Mouse (Mus musculus) thymus, adult 2 months (tissue): ENCODE measurements around the gene Tarbp2. TPM values are rescaled to one million over a fixed set of nuclear protein-coding genes. Genes with fewer than 3 reads are reported as not detected.

ENCODE experiments used
- DNase-seq: peaks from one replicate; pipeline ENCODE4 v3.0.0; 2021
- H3K27ac ChIP-seq: fragments of 200-500 bp; 2 replicates; pipeline ENCODE4 v1.5.1; 2012; ENCODE audit warnings: low read length, control low read depth; ENCODE audit not compliant: control insufficient read depth, insufficient read depth
- H3K27me3 ChIP-seq: fragments of 200-500 bp; 2 replicates; pipeline ENCODE4 v1.6.1; 2012; ENCODE audit warnings: mild to moderate bottlenecking, low read length, moderate library complexity, mixed read lengths; ENCODE audit not compliant: control insufficient read depth, insufficient read depth
- H3K36me3 ChIP-seq: fragments of 200-500 bp; 2 replicates; pipeline ENCODE4 v1.6.1; 2012; ENCODE audit warnings: mild to moderate bottlenecking, low read length, moderate library complexity; ENCODE audit not compliant: control insufficient read depth, insufficient read depth
- H3K4me1 ChIP-seq: fragments of 200-500 bp; replicated peaks from 2 replicates; pipeline ENCODE4 v1.6.1; 2012; ENCODE audit warnings: low read length; ENCODE audit not compliant: control insufficient read depth, insufficient read depth
- H3K4me3 ChIP-seq: fragments of 200-500 bp; 2 replicates; pipeline ENCODE4 v1.5.1; 2012; ENCODE audit warnings: mild to moderate bottlenecking, low read length, control low read depth, moderate library complexity; ENCODE audit not compliant: control insufficient read depth, insufficient read depth
- CTCF ChIP-seq: fragments of 200-500 bp; IDR thresholded peaks from 2 replicates; pipeline ENCODE4 v1.5.1; 2012; ENCODE audit warnings: mild to moderate bottlenecking, control low read depth, low read length, moderate library complexity, borderline replicate concordance; ENCODE audit not compliant: control insufficient read depth, poor library complexity, insufficient read depth; ENCODE audit errors: extremely low read depth
- POLR2A ChIP-seq: fragments of 200-500 bp; IDR thresholded peaks from 2 replicates; pipeline ENCODE4 v1.6.1; 2012; ENCODE audit warnings: mild to moderate bottlenecking, low read length, control low read depth, moderate library complexity; ENCODE audit not compliant: control insufficient read depth, poor library complexity, insufficient read depth; ENCODE audit errors: extremely low read depth
- WGBS: fragments of 180-500 bp; shearing (Covaris S2); methylation state at CpG from one replicate; pipeline ENCODE4 v1.1.7; 2018; 5-methylcytosine and 5-hydroxymethylcytosine counted together
- polyA plus RNA-seq: library from polyadenylated mRNA; depleted of rRNA; stranded (reverse); fragments of >200 nt; gene quantifications from 2 replicates; pipeline ENCODE4 v1.2.3, GENCODE M21; 2012

Tarbp2 gene
- polyA plus RNA-seq, 1 experiment = 166 TPM

DNA sequence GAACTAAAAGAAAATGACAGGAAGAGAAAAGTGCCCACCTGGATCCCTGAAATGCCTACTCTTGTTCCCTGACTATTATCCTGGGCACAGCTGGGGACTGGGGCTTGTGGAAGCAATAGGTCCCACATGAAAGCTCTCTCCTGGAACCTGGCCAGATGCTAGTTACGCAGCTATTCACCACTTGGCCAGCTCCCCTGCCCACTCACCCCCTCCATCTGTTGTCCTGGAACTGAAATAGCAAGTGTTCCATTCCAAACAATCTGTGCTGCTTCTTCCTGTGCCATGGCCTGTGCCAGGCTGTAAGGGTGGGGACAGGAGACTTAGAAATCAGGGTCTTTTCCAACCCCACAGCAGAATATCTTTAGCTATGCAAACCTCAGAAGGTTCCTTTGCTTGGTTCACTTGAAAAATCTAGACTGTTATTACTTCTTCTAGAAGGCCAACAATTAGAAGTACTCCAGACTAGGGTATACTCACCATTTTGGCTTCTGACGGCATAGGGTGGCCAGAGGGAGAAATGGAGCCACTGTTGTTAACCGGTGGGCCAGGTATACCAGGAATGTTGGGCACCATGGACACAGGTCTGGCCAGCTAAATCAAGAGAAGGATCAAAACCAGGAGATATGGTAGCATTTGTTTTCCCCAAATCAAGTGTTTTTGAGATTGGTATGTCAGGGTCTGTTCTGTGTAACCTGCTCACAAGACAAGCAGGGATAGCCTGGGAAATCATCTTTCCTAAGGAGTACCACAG lies 28.9 kb downstream of the Tarbp2 start:
- Histone ChIP-seq H3K36me3 (peaks cover 53% of the 10 kb centered on the region), H3K4me1 (no peaks in the 10 kb centered on the region), H3K4me3 (no peak overlapping the region), H3K27ac (no peak overlapping the region), H3K27me3 (no peaks in the 10 kb centered on the region)
- TF ChIP-seq POLR2A = no peak
- WGBS = 96% methylated on average over 3 of the region's 3 CpGs
- DNase-seq = no peak

DNA sequence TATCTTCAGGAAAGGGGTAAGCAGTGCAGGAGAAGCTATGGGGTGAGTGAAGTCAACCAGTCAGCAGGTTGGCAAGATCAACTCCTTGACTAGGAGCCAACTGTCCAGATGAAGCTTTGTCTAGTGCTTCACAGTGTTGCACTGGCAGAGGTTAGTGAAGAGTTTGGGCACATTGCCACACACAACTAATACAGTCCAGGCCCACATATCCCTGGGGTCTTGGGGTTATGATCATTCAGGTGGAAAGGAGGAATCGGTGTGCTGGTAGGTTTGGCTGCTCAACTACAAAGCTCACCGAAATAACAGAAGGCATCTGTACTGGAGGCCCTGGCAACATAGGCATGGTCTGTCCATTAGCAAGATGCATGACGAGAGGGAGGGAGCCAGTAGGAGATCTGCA lies 29.5 kb downstream of the Tarbp2 start:
- Histone ChIP-seq H3K27me3 (no peaks in the 10 kb centered on the region), H3K27ac (no peak overlapping the region), H3K4me3 (no peak overlapping the region), H3K36me3 (peaks cover 60% of the 10 kb centered on the region), H3K4me1 (no peaks in the 10 kb centered on the region)
- 93% methylated on average over 3 of the region's 3 CpGs for WGBS
- no peak for TF ChIP-seq POLR2A
- TF ChIP-seq CTCF = no peak
- no peak for DNase-seq

DNA sequence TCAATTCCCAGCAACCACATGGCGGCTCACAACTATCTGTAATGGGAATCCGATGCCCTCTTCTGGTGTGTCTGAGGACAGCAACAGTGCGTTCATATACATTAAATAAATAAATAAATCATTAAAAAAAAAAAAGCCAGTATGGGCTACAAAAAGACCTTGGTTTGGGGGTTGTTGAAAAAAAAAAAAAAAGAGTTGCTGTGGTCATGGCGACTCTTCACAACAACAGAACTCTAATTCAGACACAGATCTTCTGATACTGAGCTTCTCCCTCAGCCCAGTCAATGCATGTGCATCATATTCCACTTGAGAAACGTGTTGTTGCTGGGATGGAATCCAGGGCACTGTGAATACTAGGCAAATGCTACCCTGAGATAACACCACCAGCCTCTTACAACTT lies 34.6 kb downstream of the Tarbp2 start:
- WGBS = 99% methylated on average over 5 of the region's 5 CpGs
- Histone ChIP-seq H3K4me1 (no peaks in the 10 kb centered on the region), H3K27ac (no peak overlapping the region), H3K36me3 (peaks cover 48% of the 10 kb centered on the region), H3K4me3 (no peak overlapping the region), H3K27me3 (no peaks in the 10 kb centered on the region)
- DNase-seq = no peak
- TF ChIP-seq POLR2A = no peak
- TF ChIP-seq CTCF = no peak

DNA sequence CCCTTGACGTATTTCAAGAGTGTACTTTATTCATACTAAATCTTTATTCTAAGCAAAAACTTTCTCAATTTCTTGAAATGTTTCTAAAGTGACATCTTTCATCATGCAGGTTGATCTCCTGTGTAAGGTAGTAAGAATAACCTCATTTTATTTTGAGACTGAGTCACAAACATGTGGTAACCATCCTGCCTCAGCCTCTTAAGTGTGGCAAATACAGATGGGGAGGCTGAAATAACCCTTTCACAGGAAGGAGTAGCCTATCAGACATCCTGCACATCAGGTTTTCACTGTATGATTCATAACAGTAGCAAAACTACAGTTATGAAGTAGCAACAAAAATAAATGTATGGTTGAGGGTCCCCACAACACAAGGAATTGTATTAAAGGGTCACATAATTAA lies 37.6 kb downstream of the Tarbp2 start:
- no peak for DNase-seq
- Histone ChIP-seq H3K4me3 (no peak overlapping the region), H3K4me1 (no peaks in the 10 kb centered on the region), H3K27ac (no peak overlapping the region), H3K27me3 (no peaks in the 10 kb centered on the region), H3K36me3 (peaks cover 46% of the 10 kb centered on the region)
- WGBS = 100% methylated on average over 1 of the region's 1 CpGs
- no peak for TF ChIP-seq CTCF
- TF ChIP-seq POLR2A = no peak

DNA sequence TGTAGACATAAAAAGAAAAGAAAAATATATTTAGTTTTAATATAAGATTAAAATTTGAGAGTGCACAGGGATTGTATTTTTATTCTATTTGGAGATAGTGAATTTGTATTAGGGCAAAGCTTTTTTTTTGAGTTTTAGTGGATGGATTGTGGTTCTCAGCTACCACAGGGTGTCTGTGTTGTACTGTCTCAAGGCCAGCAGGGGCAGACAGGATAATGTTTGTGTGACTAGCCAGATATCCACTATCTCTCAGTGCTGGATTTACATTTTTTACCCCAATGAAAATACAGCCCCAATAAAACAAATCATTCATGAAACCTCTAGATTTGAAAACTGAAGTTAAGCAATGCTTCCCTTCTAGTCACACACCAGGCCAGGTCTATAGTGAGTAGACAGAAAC lies 39.6 kb downstream of the Tarbp2 start:
- H3K4me3 ChIP-seq = no peak overlapping the region
- H3K4me1 ChIP-seq = no peaks in the 10 kb centered on the region
- TF ChIP-seq CTCF = no peak
- TF ChIP-seq POLR2A = no peak
- peaks cover 33% of the 10 kb centered on the region for H3K36me3 ChIP-seq
- DNase-seq = no peak
- H3K27ac ChIP-seq = no peak overlapping the region
- no peaks in the 10 kb centered on the region for H3K27me3 ChIP-seq

DNA sequence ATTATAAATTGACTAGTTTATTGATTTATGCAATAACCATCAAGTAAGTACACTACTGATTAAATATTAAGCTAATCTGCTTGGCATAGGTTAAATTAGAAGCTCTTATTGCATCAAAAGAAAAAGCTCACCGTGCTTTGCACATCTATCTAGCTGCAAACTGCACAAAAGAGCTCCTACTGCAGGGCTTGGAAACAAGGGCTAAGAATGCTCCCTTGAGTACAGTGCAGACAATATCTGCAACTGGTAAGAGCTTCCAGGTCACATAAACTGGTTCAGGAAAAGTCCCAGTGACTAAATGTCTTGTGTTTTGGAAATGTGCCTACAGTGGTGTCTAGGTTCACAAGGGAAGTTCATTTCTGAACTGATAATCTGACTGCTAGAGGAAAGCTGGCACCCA lies 44.5 kb downstream of the Tarbp2 start:
- no peak for TF ChIP-seq CTCF
- no peak for TF ChIP-seq POLR2A
- Histone ChIP-seq H3K4me1 (no peaks in the 10 kb centered on the region), H3K36me3 (peaks cover 11% of the 10 kb centered on the region), H3K27ac (no peak overlapping the region), H3K27me3 (no peaks in the 10 kb centered on the region), H3K4me3 (no peak overlapping the region)
- WGBS = 96% methylated on average over 1 of the region's 1 CpGs
- no peak for DNase-seq

DNA sequence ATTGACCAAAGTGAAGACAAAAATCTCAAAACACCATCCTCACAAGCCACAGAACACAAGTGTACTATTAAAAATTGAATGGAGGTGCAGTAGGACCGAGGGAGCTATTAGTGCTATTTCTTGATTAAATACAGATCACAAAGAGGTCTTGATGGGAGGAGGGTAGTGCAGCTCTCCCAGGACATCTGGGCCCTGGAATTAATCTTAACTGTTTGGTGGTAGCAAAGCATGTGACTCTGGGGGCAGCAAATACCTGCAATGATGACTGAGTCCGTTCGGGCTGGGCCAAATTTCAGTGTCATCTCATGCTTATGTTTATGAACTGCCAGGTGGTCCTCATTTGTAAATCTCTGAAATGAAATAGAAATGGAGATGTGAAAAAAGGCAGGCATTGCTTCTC lies 45.1 kb downstream of the Tarbp2 start:
- Histone ChIP-seq H3K27me3 (no peaks in the 10 kb centered on the region), H3K27ac (no peak overlapping the region), H3K4me3 (no peak overlapping the region), H3K36me3 (peaks cover 11% of the 10 kb centered on the region), H3K4me1 (no peaks in the 10 kb centered on the region)
- 98% methylated on average over 3 of the region's 3 CpGs for WGBS
- no peak for DNase-seq
- no peak for TF ChIP-seq CTCF
- no peak for TF ChIP-seq POLR2A
